26 mouse cellular contexts compared by ENCODE assay signal in the genomic region with DNA sequence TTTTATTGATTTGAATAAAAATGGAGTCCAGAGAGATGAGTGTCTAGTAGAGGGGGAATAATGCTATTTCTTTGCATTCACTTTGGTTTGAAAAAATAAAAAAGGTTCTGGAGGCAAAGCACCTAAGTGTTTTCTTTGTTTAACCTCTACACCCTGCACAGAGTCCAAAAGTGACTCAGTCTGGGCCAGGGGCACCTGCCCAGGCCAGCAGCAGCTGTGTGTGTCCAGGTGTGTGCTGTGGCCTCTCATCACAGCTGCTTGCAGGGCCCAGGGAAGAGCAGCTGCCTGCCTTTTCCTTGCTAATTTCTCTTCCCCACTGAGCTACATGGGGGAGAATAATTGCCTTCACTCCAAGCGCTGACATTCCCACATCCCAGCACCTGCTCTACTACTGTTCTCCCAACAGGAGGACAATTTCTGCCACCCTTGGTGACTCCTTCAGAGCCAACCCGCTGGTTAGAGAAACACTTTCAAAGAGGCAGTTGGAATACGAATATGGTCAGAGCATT.
DNase-seq lines count a peak whose midpoint lies in the region; ATAC-seq lines count a peak whose summit lies in the region.
"Had no signal": no experiment of that assay in that cellular context is flagged by ENCODE, and none has a peak within 500 bp of the region (broad histone marks: within the 10 kb centered on the region; RNA-seq: fewer than 3 reads in every experiment).

No protein-coding gene starts in this region.

- peak; percentile 41; the same call in 1 of the 2 replicates for ATAC-seq in forebrain, embryonic 13.5 days
- no peak for ATAC-seq in forebrain, embryonic 16.5 days
- no peak for ATAC-seq in liver, embryonic 11.5 days (replicated peaks; ENCODE audit: low FRiP score)
- ATAC-seq in liver, embryonic 16.5 days (ENCODE audit: low read depth), result peak; percentile 82
- ATAC-seq: CD4-positive, CD25-positive, alpha-beta regulatory T cell, adult 4 months had no signal

- no peaks in the 10 kb centered on the region for H3K9me3 ChIP-seq in forebrain, embryonic 13.5 days (replicated peaks)
- no peaks in the 10 kb centered on the region for H3K9me3 ChIP-seq in forebrain, embryonic 16.5 days (ENCODE audit: control insufficient read depth, low read length)
- no peaks in the 10 kb centered on the region for H3K9me3 ChIP-seq in liver, embryonic 11.5 days (ENCODE audit: control insufficient read depth, low read length)
- H3K9me3 ChIP-seq in embryonic facial prominence, embryonic 10.5 days, result no peaks in the 10 kb centered on the region
- H3K9me3 ChIP-seq in liver, embryonic 16.5 days (replicated peaks; ENCODE audit: control insufficient read depth, low read length), result no peaks in the 10 kb centered on the region
- H3K9me3 ChIP-seq: embryonic facial prominence, embryonic 15.5 days; heart, embryonic 12.5 days; hindbrain, embryonic 15.5 days; neural tube, embryonic 13.5 days had no signal

- 26% methylated on average over 3 of the region's 3 CpGs for WGBS in forebrain, embryonic 13.5 days
- WGBS in forebrain, embryonic 16.5 days, result 22% methylated on average over 3 of the region's 3 CpGs
- WGBS in liver, embryonic 11.5 days, result 47% methylated on average over 3 of the region's 3 CpGs
- 32% methylated on average over 3 of the region's 3 CpGs for WGBS in embryonic facial prominence, embryonic 10.5 days
- 32% methylated on average over 3 of the region's 3 CpGs for WGBS in liver, embryonic 16.5 days (ENCODE audit: insufficient replicate concordance)

- H3K4me1 ChIP-seq in forebrain, embryonic 13.5 days, result no peaks in the 10 kb centered on the region
- H3K4me1 ChIP-seq in forebrain, embryonic 16.5 days (replicated peaks; ENCODE audit: control insufficient read depth, insufficient read depth, low read length), result no peaks in the 10 kb centered on the region
- H3K4me1 ChIP-seq in liver, embryonic 11.5 days (replicated peaks; ENCODE audit: control insufficient read depth, insufficient read depth, low read length), result no peaks in the 10 kb centered on the region
- peaks cover 8% of the 10 kb centered on the region; the same call in 1 of the 2 replicates for H3K4me1 ChIP-seq in embryonic facial prominence, embryonic 10.5 days
- H3K4me1 ChIP-seq in liver, embryonic 16.5 days (ENCODE audit: control insufficient read depth, low read depth, low read length), result no peaks in the 10 kb centered on the region
- H3K4me1 ChIP-seq: embryonic facial prominence, embryonic 15.5 days; heart, embryonic 12.5 days; hindbrain, embryonic 15.5 days had no signal

- H3K4me3 ChIP-seq in forebrain, embryonic 13.5 days, result no peak overlapping the region
- H3K4me3 ChIP-seq in forebrain, embryonic 16.5 days (replicated peaks; ENCODE audit: low read length), result no peak overlapping the region
- H3K4me3 ChIP-seq in liver, embryonic 11.5 days (ENCODE audit: low read depth, low read length), result no peak overlapping the region
- H3K4me3 ChIP-seq in embryonic facial prominence, embryonic 10.5 days, result no peak overlapping the region
- no peak overlapping the region for H3K4me3 ChIP-seq in liver, embryonic 16.5 days (ENCODE audit: low read depth, low read length)
- H3K4me3 ChIP-seq: embryonic facial prominence, embryonic 15.5 days; heart, embryonic 12.5 days; hindbrain, embryonic 15.5 days; neural tube, embryonic 13.5 days had no signal

- H3K36me3 ChIP-seq in forebrain, embryonic 13.5 days (ENCODE audit: poor library complexity, severe bottlenecking), result no peaks in the 10 kb centered on the region
- H3K36me3 ChIP-seq in forebrain, embryonic 16.5 days (ENCODE audit: control insufficient read depth, insufficient read depth), result no peaks in the 10 kb centered on the region
- H3K36me3 ChIP-seq in liver, embryonic 11.5 days (ENCODE audit: control insufficient read depth, insufficient read depth, low read length), result no peaks in the 10 kb centered on the region
- H3K36me3 ChIP-seq in embryonic facial prominence, embryonic 10.5 days (replicated peaks), result no peaks in the 10 kb centered on the region
- no peaks in the 10 kb centered on the region for H3K36me3 ChIP-seq in liver, embryonic 16.5 days (ENCODE audit: control insufficient read depth, insufficient read depth)
- H3K36me3 ChIP-seq: embryonic facial prominence, embryonic 15.5 days; heart, embryonic 12.5 days; hindbrain, embryonic 15.5 days; neural tube, embryonic 13.5 days had no signal

- H3K4me2 ChIP-seq in forebrain, embryonic 13.5 days, result no peak overlapping the region
- no peak overlapping the region for H3K4me2 ChIP-seq in forebrain, embryonic 16.5 days (ENCODE audit: low read length)
- H3K4me2 ChIP-seq in liver, embryonic 11.5 days, result no peak overlapping the region
- H3K4me2 ChIP-seq in liver, embryonic 16.5 days (ENCODE audit: low read depth, low read length), result no peak overlapping the region
- H3K4me2 ChIP-seq: embryonic facial prominence, embryonic 15.5 days; heart, embryonic 12.5 days; hindbrain, embryonic 15.5 days; lung, embryonic 14.5 days; neural tube, embryonic 13.5 days had no signal

- peak; percentile 5 for DNase-seq in liver
- DNase-seq in liver, embryonic 11.5 days (ENCODE audit: low spot score), result no peak
- peak; percentile 15 for DNase-seq in embryonic facial prominence, embryonic 10.5 days (ENCODE audit: low spot score)
- no peak for DNase-seq in gastrocnemius, adult 8-10 months (ENCODE audit: low spot score in 2 of 2)
- no peak for DNase-seq in urinary bladder, postnatal 25 days (ENCODE audit: low spot score)
- DNase-seq: adrenal gland, postnatal 25 days; cerebellum, adult 11 months; cerebellum, postnatal 25 days; gastrocnemius, postnatal 14 days; heart, adult 18-20 months; heart, postnatal 10 days; kidney, adult 18-20 months; kidney, postnatal 4 days; layer of hippocampus, adult 9-11 months; lung, embryonic 14.5 days; midbrain, embryonic 14.5 days; thymus, adult 18-20 months; thymus, postnatal 36 days had no signal

- no peak overlapping the region for H3K9ac ChIP-seq in forebrain, embryonic 13.5 days
- no peak overlapping the region for H3K9ac ChIP-seq in forebrain, embryonic 16.5 days (replicated peaks; ENCODE audit: low read depth, low read length)
- H3K9ac ChIP-seq in liver, embryonic 11.5 days (ENCODE audit: low read depth, low read length), result no peak overlapping the region
- no peak overlapping the region for H3K9ac ChIP-seq in liver, embryonic 16.5 days (ENCODE audit: low read depth, low read length)
- H3K9ac ChIP-seq: embryonic facial prominence, embryonic 15.5 days; heart, embryonic 12.5 days; hindbrain, embryonic 15.5 days; lung, embryonic 14.5 days; neural tube, embryonic 13.5 days had no signal

- no peak overlapping the region for H3K27ac ChIP-seq in forebrain, embryonic 13.5 days
- H3K27ac ChIP-seq in forebrain, embryonic 16.5 days (ENCODE audit: low read length), result no peak overlapping the region
- H3K27ac ChIP-seq in liver, embryonic 11.5 days (ENCODE audit: low read depth, low read length), result no peak overlapping the region
- H3K27ac ChIP-seq in embryonic facial prominence, embryonic 10.5 days (replicated peaks), result no peak overlapping the region
- no peak overlapping the region for H3K27ac ChIP-seq in liver, embryonic 16.5 days (ENCODE audit: low read length)
- H3K27ac ChIP-seq: embryonic facial prominence, embryonic 15.5 days; hindbrain, embryonic 15.5 days; neural tube, embryonic 13.5 days had no signal

- H3K27me3 ChIP-seq in forebrain, embryonic 13.5 days, result no peaks in the 10 kb centered on the region
- no peaks in the 10 kb centered on the region for H3K27me3 ChIP-seq in forebrain, embryonic 16.5 days (replicated peaks; ENCODE audit: control insufficient read depth, insufficient read depth, low read length)
- H3K27me3 ChIP-seq in liver, embryonic 11.5 days (replicated peaks; ENCODE audit: control insufficient read depth, insufficient read depth, low read length), result no peaks in the 10 kb centered on the region
- H3K27me3 ChIP-seq in embryonic facial prominence, embryonic 10.5 days (replicated peaks; ENCODE audit: low read depth, poor library complexity, severe bottlenecking), result no peaks in the 10 kb centered on the region
- no peaks in the 10 kb centered on the region for H3K27me3 ChIP-seq in liver, embryonic 16.5 days (ENCODE audit: control insufficient read depth, insufficient read depth, low read depth, low read length)
- H3K27me3 ChIP-seq: embryonic facial prominence, embryonic 15.5 days; heart, embryonic 12.5 days; hindbrain, embryonic 15.5 days; neural tube, embryonic 13.5 days had no signal

Comparison
In these comparisons a context has a peak if more than half of its experiments do, and no peak if none do; other contexts are left out.
1. ATAC-seq: peak in forebrain, embryonic 13.5 days (single experiment) and liver, embryonic 16.5 days (single experiment); none in forebrain, embryonic 16.5 days (single experiment) and liver, embryonic 11.5 days (single experiment).
2. DNase-seq: peak in liver (single experiment) and embryonic facial prominence, embryonic 10.5 days (single experiment); none in liver, embryonic 11.5 days (single experiment), gastrocnemius, adult 8-10 months (0 of 2) and urinary bladder, postnatal 25 days (single experiment).